ENCODE assay signal across 11 mouse cellular contexts in the genomic region with DNA sequence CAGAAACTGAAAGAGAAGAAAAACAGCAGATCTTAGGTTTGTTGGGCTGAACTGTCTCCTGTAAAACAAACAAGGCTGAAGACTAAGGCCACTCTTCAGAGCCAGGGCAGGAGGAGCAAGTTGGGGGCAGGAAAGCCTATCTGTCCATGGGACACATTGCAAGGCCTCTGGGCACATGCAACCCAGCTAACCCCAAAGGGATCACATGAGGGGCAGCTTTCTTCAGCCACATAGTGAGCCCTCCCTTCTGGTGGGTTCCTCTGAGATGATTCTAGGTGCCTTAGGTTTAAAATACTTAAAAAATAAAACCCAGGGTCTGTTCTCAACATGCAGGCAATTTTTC.
"Had no signal": no experiment of that assay in that cellular context is flagged by ENCODE, and none has a peak within 500 bp of the region (broad histone marks: within the 10 kb centered on the region; RNA-seq: fewer than 3 reads in every experiment).

No protein-coding gene starts in this region.

- DNase-seq: retina, postnatal 1 day; right cerebral cortex, postnatal 14 days; right cerebral cortex, postnatal 25 days; right cerebral cortex, postnatal 4 days; spleen, adult 18-20 months; thymus, adult 18-20 months; thymus, adult 2 months; thymus, postnatal 14 days; thymus, postnatal 25 days; thymus, postnatal 36 days; thymus, postnatal 4 days had no signal
